In the genomic region with DNA sequence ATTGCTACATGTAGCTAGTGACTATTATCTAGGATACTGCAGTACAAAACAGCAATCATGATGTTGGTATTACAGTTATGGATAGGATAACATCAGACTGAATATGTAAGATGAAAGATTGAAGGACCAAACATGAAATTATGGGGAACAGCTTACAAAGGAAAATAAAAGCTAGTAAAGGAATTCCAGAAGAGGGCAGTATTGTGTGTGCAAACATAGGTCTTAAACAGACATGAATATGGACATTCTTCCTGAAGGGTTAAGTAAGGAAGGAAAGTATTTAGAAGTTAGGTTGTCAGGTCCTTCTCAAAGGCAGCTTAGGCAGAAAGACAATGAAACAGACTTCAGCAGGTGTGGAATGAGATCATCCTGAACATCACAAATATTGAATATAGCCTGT, we compare ENCODE assay signal across 8 mouse cellular contexts.
A peak's percentile ranks its signal among the peaks of the same experiment; 100 is the strongest.
DNase-seq lines count a peak whose midpoint lies in the region; ATAC-seq lines count a peak whose summit lies in the region.
"Had no signal": no experiment of that assay in that cellular context is flagged by ENCODE, and none has a peak within 500 bp of the region (broad histone marks: within the 10 kb centered on the region; RNA-seq: fewer than 3 reads in every experiment).

No protein-coding gene starts in this region.

- ATAC-seq in cerebellum, adult (ENCODE audit: insufficient number of reproducible peaks, low FRiP score, low TSS enrichment): no peak
- ATAC-seq: forebrain, embryonic 15.5 days had no signal

- DNase-seq in kidney, adult 9 months: peak; percentile 33
- DNase-seq in kidney, postnatal 10 days: no peak
- DNase-seq in 3T3-L1 (ENCODE audit: low read depth, low spot score): peak; percentile 28
- DNase-seq in 416B (ENCODE audit: low read depth): peak; percentile 62
- peak; percentile 37 for DNase-seq in embryo, embryonic 11 days
- no peak for DNase-seq in adrenal gland, adult 18-20 months (ENCODE audit: low spot score in 2 of 2)

Comparison
In these comparisons a context has a peak if more than half of its experiments do, and no peak if none do; other contexts are left out.
1. DNase-seq: peak in kidney, adult 9 months (single experiment), 3T3-L1 (single experiment), 416B (single experiment) and embryo, embryonic 11 days (single experiment); none in kidney, postnatal 10 days (single experiment) and adrenal gland, adult 18-20 months (0 of 2).